Mouse (Mus musculus): Measurements from ENCODE around the gene Ly6g6c.

- TF ChIP-seq POLR2A (IDR thresholded peaks at IDR 0.05; ENCODE audit: insufficient read depth, low read depth, low read length) (no peak), CTCF (IDR thresholded peaks at IDR 0.05; ENCODE audit: insufficient read depth, low read depth, low read length) (peak; percentile 95)
These were observed 43.9 kb upstream of the Ly6g6c start for GRCm38 (mm10) chr17:35021163-35021808.
